Mouse (Mus musculus) spleen, adult 2 months (tissue): ENCODE measurements around the gene Sap30bp.

Experiments
- CTCF ChIP-seq: fragments of 200-500 bp; IDR thresholded peaks from 2 replicates; pipeline ENCODE4 v1.5.1; 2011; ENCODE audit warnings: mild to moderate bottlenecking, inconsistent platforms; ENCODE audit not compliant: insufficient read depth, insufficient read length, insufficient replicate concordance; ENCODE audit errors: extremely low read depth
- POLR2A ChIP-seq: fragments of 200-500 bp; IDR thresholded peaks from 2 replicates; pipeline ENCODE4 v1.6.1; 2011; ENCODE audit warnings: low read depth, low read length, inconsistent platforms

DNA sequence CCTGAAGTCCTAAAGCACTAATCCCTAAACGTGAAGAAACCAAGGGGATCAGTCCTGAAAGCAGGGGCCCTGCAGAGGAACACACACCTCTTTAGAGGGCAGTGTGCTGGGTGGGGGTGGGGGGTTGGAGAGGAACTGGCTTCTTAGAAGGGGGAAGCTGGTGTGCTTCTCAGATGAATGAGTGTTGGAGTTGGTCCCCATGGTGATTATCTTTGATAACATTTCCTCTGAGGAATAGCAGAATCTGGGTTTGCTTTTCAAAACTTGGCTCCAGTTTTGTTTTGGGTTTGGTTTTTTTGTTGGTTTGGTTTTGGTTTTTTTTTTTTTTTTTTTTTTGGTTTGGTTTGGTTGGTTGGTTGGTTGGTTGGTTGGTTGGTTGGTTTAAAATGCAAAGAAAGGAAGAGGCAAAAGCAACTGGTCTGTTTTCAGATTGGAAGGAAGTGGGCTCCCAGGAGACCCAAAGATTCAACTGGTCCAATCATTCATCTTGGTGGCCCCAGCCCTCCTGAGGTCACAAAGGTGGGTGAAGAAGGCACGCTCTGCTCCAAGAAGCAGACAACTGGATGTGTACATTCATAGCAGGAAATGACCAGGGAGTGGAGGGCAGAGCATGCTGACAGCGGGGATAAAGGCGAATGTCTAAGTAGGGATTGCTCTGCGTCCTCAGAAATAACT lies 35.8 kb downstream of the Sap30bp start:
- TF ChIP-seq CTCF (no peak), POLR2A (no peak)
